Mouse (Mus musculus) gastrocnemius, postnatal 25 days (tissue): ENCODE measurements around the gene Mecom. TPM values are rescaled to one million over a fixed set of nuclear protein-coding genes. Genes with fewer than 3 reads are reported as not detected.
A peak's percentile ranks its signal among the peaks of the same experiment; 100 is the strongest.
"Not testable (repeated sequence)": the region's sequence is repeated elsewhere in the genome, so short reads cannot be mapped to it uniquely, and the experiment has no call there.

Experiments used
- DNase-seq: peaks from one replicate; pipeline ENCODE4 v3.0.0; 2022
- long read RNA-seq, 2 experiments: library from polyadenylated mRNA; stranded (forward); transcript quantifications; one replicate each; pipeline ENCODE4 v2.0.0; 2021
- total RNA-seq, 2 experiments: library from RNA; stranded (reverse); gene quantifications; 1 replicate in 1 of 2; 2 replicates in 1 of 2; pipeline ENCODE4 v1.2.3; 2021

Mecom gene
- 1 to 10 TPM; 6.7 to 8.8 TPM for total RNA-seq
- long read RNA-seq, experiment 1, result 0 reads
- long read RNA-seq, experiment 2, partial matches to known transcripts, result 1 of 1 reads
- long read RNA-seq, experiment 2, other reads (novel, unspliced or antisense), result 0 of 1 reads

GRCm38 (mm10) chr3:30547908-30548307 is at the start of gene Mecom:
Gene Mecom, minus strand, starts transcription at chr3:30548008.
- DNase-seq, result no peak

- no peak for DNase-seq
Observed at GRCm38 (mm10) chr3:30597271-30597670, 49.5 kb upstream of the Mecom start.

- DNase-seq, result peak; percentile 32
Observed at GRCm38 (mm10) chr3:30595111-30595832, 47.5 kb upstream of the Mecom start.

GRCm38 (mm10) chr3:30593719-30594485 is 46.1 kb upstream of the Mecom start:
- no peak for DNase-seq

- DNase-seq, result no peak
Observed at GRCm38 (mm10) chr3:30592418-30592853, 44.6 kb upstream of the Mecom start.

- DNase-seq, result no peak
Observed at GRCm38 (mm10) chr3:30588865-30589264, 41.1 kb upstream of the Mecom start.

- no peak for DNase-seq
Observed at GRCm38 (mm10) chr3:30573549-30573948, 25.7 kb upstream of the Mecom start.

GRCm38 (mm10) chr3:30566333-30566732 is 18.5 kb upstream of the Mecom start:
- not testable (repeated sequence) for DNase-seq

- no peak for DNase-seq
Observed at GRCm38 (mm10) chr3:30560677-30561314, 13.0 kb upstream of the Mecom start.

- DNase-seq, result no peak
Observed at GRCm38 (mm10) chr3:30553741-30554140, 5.9 kb upstream of the Mecom start.

GRCm38 (mm10) chr3:30550218-30550617 is 2.4 kb upstream of the Mecom start:
- DNase-seq, result no peak

GRCm38 (mm10) chr3:30548928-30549327 is 1.1 kb upstream of the Mecom start:
- no peak for DNase-seq

GRCm38 (mm10) chr3:30546831-30547369 is 908 bp downstream of the Mecom start:
- peak; percentile 82 for DNase-seq

GRCm38 (mm10) chr3:30546366-30546765 is 1.4 kb downstream of the Mecom start:
- peak; percentile 9 for DNase-seq

- no peak for DNase-seq
Observed at GRCm38 (mm10) chr3:30545246-30545645, 2.6 kb downstream of the Mecom start.

- DNase-seq, result no peak
Observed at GRCm38 (mm10) chr3:30544305-30544704, 3.5 kb downstream of the Mecom start.

- no peak for DNase-seq
Observed at GRCm38 (mm10) chr3:30535821-30536220, 12.0 kb downstream of the Mecom start.

- DNase-seq, result not testable (repeated sequence)
Observed at GRCm38 (mm10) chr3:30520751-30521150, 27.1 kb downstream of the Mecom start.

- DNase-seq, result no peak
Observed at GRCm38 (mm10) chr3:30519425-30519824, 28.4 kb downstream of the Mecom start.

- DNase-seq, result no peak
Observed at GRCm38 (mm10) chr3:30515795-30516170, 32.0 kb downstream of the Mecom start.

- peak; percentile 69 for DNase-seq
Observed at GRCm38 (mm10) chr3:30514901-30515794, 32.7 kb downstream of the Mecom start.
